Mouse (Mus musculus) bone marrow macrophage, adult 2 months (primary cell): ENCODE measurements around the gene Mrps23.

Experiments used
- CTCF ChIP-seq: IDR thresholded peaks from 2 replicates; pipeline ENCODE4 v1.5.1; 2012; ENCODE audit warnings: low read depth, mild to moderate bottlenecking, low read length, moderate library complexity
- POLR2A ChIP-seq: IDR thresholded peaks from 2 replicates; pipeline ENCODE4 v1.6.1; 2012; ENCODE audit warnings: mild to moderate bottlenecking, low read depth, low read length, borderline replicate concordance

- TF ChIP-seq POLR2A (no peak), CTCF (no peak)
These were observed 43.1 kb upstream of the Mrps23 start for GRCm38 (mm10) chr11:88161051-88161581.
